Mouse (Mus musculus) MEL (cell line): Measurements from ENCODE around the gene Sphk2. TPM values are rescaled to one million over a fixed set of nuclear protein-coding genes. Genes with fewer than 3 reads are reported as not detected.

Experiments used
- DNase-seq: peaks from one replicate; pipeline ENCODE4 v3.0.0; 2011; ENCODE audit warnings: low read depth, low spot score
- H3K27ac ChIP-seq: 2 replicates; pipeline ENCODE4 v1.5.1; 2012; ENCODE audit warnings: low read depth, mild to moderate bottlenecking, control low read depth, low read length, moderate library complexity; ENCODE audit not compliant: control insufficient read depth
- H3K27me3 ChIP-seq, 2 experiments: fragments of 150-350 bp in 1 of 2; sonication (generic) in 1 of 2; 2 replicates each; pipeline ENCODE4 v1.6.1; 2012; ENCODE audit warnings: low read length in 2 of 2, mild to moderate bottlenecking in 2 of 2, improper control_type of control experiment in 1 of 2, moderate library complexity in 1 of 2; ENCODE audit not compliant: insufficient read depth in 2 of 2, control insufficient read depth in 1 of 2
- H3K36me3 ChIP-seq, 2 experiments: 2 replicates each; pipeline ENCODE4 v1.6.1; 2012 to 2014; ENCODE audit warnings: low read length in 2 of 2, improper control_type of control experiment in 1 of 2, inconsistent platforms in 1 of 2, mild to moderate bottlenecking in 1 of 2; ENCODE audit not compliant: insufficient read depth in 2 of 2, control insufficient read depth in 1 of 2
- H3K4me1 ChIP-seq, 2 experiments: fragments of 150-350 bp in 1 of 2; sonication (generic) in 1 of 2; 2 replicates each; pipeline ENCODE4 v1.6.1; 2012; ENCODE audit warnings: low read length in 2 of 2, improper control_type of control experiment in 1 of 2, mild to moderate bottlenecking in 1 of 2; ENCODE audit not compliant: insufficient read depth in 2 of 2, control insufficient read depth in 1 of 2
- H3K4me3 ChIP-seq, 2 experiments: fragments of 150-350 bp in 1 of 2; sonication (generic) in 1 of 2; 2 replicates each; pipeline ENCODE4 v1.5.1; 2012; ENCODE audit warnings: low read depth in 2 of 2, low read length in 2 of 2, mild to moderate bottlenecking in 2 of 2, moderate library complexity in 2 of 2, control low read depth in 1 of 2, improper control_type of control experiment in 1 of 2; ENCODE audit not compliant: control insufficient read depth in 1 of 2, insufficient read depth in 1 of 2
- H3K79me2 ChIP-seq: 2 replicates; pipeline ENCODE4 v1.6.1; 2012; ENCODE audit warnings: mild to moderate bottlenecking, low read length, moderate library complexity; ENCODE audit not compliant: control insufficient read depth, poor library complexity, insufficient read depth
- H3K9ac ChIP-seq: 2 replicates; pipeline ENCODE4 v1.6.1; 2012; ENCODE audit warnings: low read depth, mild to moderate bottlenecking, control low read depth, low read length, moderate library complexity; ENCODE audit not compliant: control insufficient read depth, poor library complexity, severe bottlenecking
- H3K9me3 ChIP-seq: fragments of 150-350 bp; sonication (generic); replicated peaks from 2 replicates; pipeline ENCODE4 v1.6.1; 2012; ENCODE audit warnings: mild to moderate bottlenecking, low read length, improper control_type of control experiment, moderate library complexity; ENCODE audit not compliant: insufficient read depth
- BHLHE40 ChIP-seq: IDR thresholded peaks from 2 replicates; pipeline ENCODE4 v1.6.1; 2012; ENCODE audit warnings: low read depth, mild to moderate bottlenecking, inconsistent platforms, low read length, improper control_type of control experiment, borderline replicate concordance
- CHD1 ChIP-seq: IDR thresholded peaks from 2 replicates; pipeline ENCODE4 v1.6.1; 2012; ENCODE audit warnings: low read depth, mild to moderate bottlenecking, inconsistent platforms, low read length, improper control_type of control experiment
- CHD2 ChIP-seq: IDR thresholded peaks from 2 replicates; pipeline ENCODE4 v1.6.1; 2011; ENCODE audit warnings: low read length, improper control_type of control experiment
- E2F4 ChIP-seq: IDR thresholded peaks from 2 replicates; pipeline ENCODE4 v1.6.1; 2011; ENCODE audit warnings: low read depth, low read length, improper control_type of control experiment, borderline replicate concordance
- ELF1 ChIP-seq: IDR thresholded peaks from 2 replicates; pipeline ENCODE4 v1.6.1; 2014; ENCODE audit warnings: low read depth, mild to moderate bottlenecking, inconsistent platforms, low read length, improper control_type of control experiment, moderate library complexity
- EP300 ChIP-seq, 2 experiments: IDR thresholded peaks; 2 replicates each; pipeline ENCODE4 v1.6.1; 2011; ENCODE audit warnings: improper control_type of control experiment in 2 of 2, low read length in 2 of 2, low read depth in 1 of 2, mild to moderate bottlenecking in 1 of 2
- GABPA ChIP-seq: IDR thresholded peaks from 2 replicates; pipeline ENCODE4 v1.6.1; 2012; ENCODE audit warnings: low read depth, mild to moderate bottlenecking, inconsistent platforms, low read length, improper control_type of control experiment, moderate library complexity
- GATA1 ChIP-seq: IDR thresholded peaks from 2 replicates; pipeline ENCODE4 v1.6.1; 2011; ENCODE audit warnings: low read depth, low read length, improper control_type of control experiment
- JUND ChIP-seq: IDR thresholded peaks from 2 replicates; pipeline ENCODE4 v1.6.1; 2011; ENCODE audit warnings: low read depth, mild to moderate bottlenecking, improper control_type of control experiment, low read length
- MAFK ChIP-seq: IDR thresholded peaks from 2 replicates; pipeline ENCODE4 v1.6.1; 2011; ENCODE audit warnings: low read depth, mild to moderate bottlenecking, low read length, improper control_type of control experiment, borderline replicate concordance
- MAX ChIP-seq: IDR thresholded peaks from 2 replicates; pipeline ENCODE4 v1.6.1; 2011; ENCODE audit warnings: low read length, improper control_type of control experiment
- MAZ ChIP-seq: IDR thresholded peaks from 2 replicates; pipeline ENCODE4 v1.6.1; 2012; ENCODE audit warnings: low read depth, mild to moderate bottlenecking, inconsistent platforms, low read length, improper control_type of control experiment
- MEF2A ChIP-seq: IDR thresholded peaks from 2 replicates; pipeline ENCODE4 v1.6.1; 2014; ENCODE audit warnings: low read depth, mild to moderate bottlenecking, inconsistent platforms, low read length, improper control_type of control experiment; ENCODE audit not compliant: poor library complexity, insufficient replicate concordance, severe bottlenecking; ENCODE audit errors: extremely low read depth
- MXI1 ChIP-seq: IDR thresholded peaks from 2 replicates; pipeline ENCODE4 v1.6.1; 2011; ENCODE audit warnings: mild to moderate bottlenecking, low read depth, low read length, improper control_type of control experiment
- MYB ChIP-seq: IDR thresholded peaks from 2 replicates; pipeline ENCODE4 v1.6.1; 2011; ENCODE audit warnings: mild to moderate bottlenecking, low read depth, low read length, improper control_type of control experiment
- MYC ChIP-seq: IDR thresholded peaks from 2 replicates; pipeline ENCODE4 v1.6.1; 2011; ENCODE audit warnings: low read depth, mild to moderate bottlenecking, low read length, improper control_type of control experiment, moderate library complexity
- NELFE ChIP-seq: IDR thresholded peaks from 2 replicates; pipeline ENCODE4 v1.6.1; 2011; ENCODE audit warnings: low read depth, low read length, improper control_type of control experiment
- NRF1 ChIP-seq: IDR thresholded peaks from 2 replicates; pipeline ENCODE4 v1.6.1; 2014; ENCODE audit warnings: low read depth, mild to moderate bottlenecking, inconsistent platforms, low read length, improper control_type of control experiment, moderate library complexity; ENCODE audit not compliant: poor library complexity, insufficient read depth, severe bottlenecking
- POLR2A ChIP-seq, 2 experiments: IDR thresholded peaks; 2 replicates each; pipeline ENCODE4 v1.6.1; 2011 to 2012; ENCODE audit warnings: low read length in 2 of 2, mild to moderate bottlenecking in 2 of 2, control low read depth in 1 of 2, improper control_type of control experiment in 1 of 2, low read depth in 1 of 2, moderate library complexity in 1 of 2; ENCODE audit not compliant: control insufficient read depth in 1 of 2, insufficient read depth in 1 of 2, poor library complexity in 1 of 2
- POLR2AphosphoS2 ChIP-seq: IDR thresholded peaks from 2 replicates; pipeline ENCODE4 v1.6.1; 2011; ENCODE audit warnings: low read length, improper control_type of control experiment
- POLR2AphosphoS5 ChIP-seq: IDR thresholded peaks from 2 replicates; pipeline ENCODE4 v1.6.1; 2012; ENCODE audit warnings: low read depth, borderline replicate concordance, mild to moderate bottlenecking, inconsistent platforms, low read length, moderate library complexity, mixed read lengths
- RAD21 ChIP-seq: IDR thresholded peaks from 2 replicates; pipeline ENCODE4 v1.6.1; 2011; ENCODE audit warnings: mild to moderate bottlenecking, low read depth, low read length, improper control_type of control experiment
- RCOR1 ChIP-seq: IDR thresholded peaks from 2 replicates; pipeline ENCODE4 v1.6.1; 2012; ENCODE audit warnings: low read depth, mild to moderate bottlenecking, inconsistent platforms, low read length, improper control_type of control experiment
- SIN3A ChIP-seq: IDR thresholded peaks from 2 replicates; pipeline ENCODE4 v1.6.1; 2012; ENCODE audit warnings: low read length, improper control_type of control experiment, inconsistent platforms
- SMC3 ChIP-seq: IDR thresholded peaks from 2 replicates; pipeline ENCODE4 v1.6.1; 2011; ENCODE audit warnings: low read depth, low read length, improper control_type of control experiment
- TAL1 ChIP-seq: IDR thresholded peaks from 2 replicates; pipeline ENCODE4 v1.6.1; 2012; ENCODE audit warnings: mild to moderate bottlenecking, inconsistent platforms, low read length, moderate library complexity, mixed read lengths
- TCF12 ChIP-seq: IDR thresholded peaks from 2 replicates; pipeline ENCODE4 v1.6.1; 2014; ENCODE audit warnings: low read depth, mild to moderate bottlenecking, inconsistent platforms, low read length, improper control_type of control experiment, moderate library complexity
- ZC3H11A ChIP-seq: IDR thresholded peaks from 2 replicates; pipeline ENCODE4 v1.6.1; 2012; ENCODE audit warnings: low read depth, mild to moderate bottlenecking, inconsistent platforms, low read length, improper control_type of control experiment
- ZMIZ1 ChIP-seq: IDR thresholded peaks from 2 replicates; pipeline ENCODE4 v1.6.1; 2012; ENCODE audit warnings: low read depth, mild to moderate bottlenecking, inconsistent platforms, low read length, improper control_type of control experiment, moderate library complexity
- polyA plus RNA-seq, 2 experiments: library from polyadenylated mRNA; stranded (reverse) in 1 of 2; unstranded in 1 of 2; fragments of >175 nt in 1 of 2; fragments of >200 nt in 1 of 2; gene quantifications; 2 replicates each; pipeline versions ENCODE4 v1.2.1 to v1.2.4; 2012; ENCODE audit warnings: low replicate concordance in 2 of 2, low read depth in 1 of 2; ENCODE audit not compliant: insufficient read length in 2 of 2, insufficient read depth in 1 of 2, missing spikeins in 1 of 2
- total RNA-seq: library from RNA; depleted of rRNA; stranded (reverse); fragments of 300-350 nt; gene quantifications from 2 replicates; pipeline ENCODE4 v1.2.3, GENCODE M21; 2012

Gene Sphk2
- total and polyA plus RNA-seq, 3 experiments = 21.0 to 40.2 TPM; not detected in 1

- Histone ChIP-seq H3K4me3 (peak overlapping the region; percentile 69 to 71), H3K4me1 (peaks cover 0 to 5% of the 10 kb centered on the region in 2 experiments; a peak in 1 of 4 replicates)
Observed at GRCm38 (mm10) chr7:45715741-45716459, 1.9 kb downstream of the Sphk2 start.

GRCm38 (mm10) chr7:45715090-45715708 is 2.6 kb downstream of the Sphk2 start, which contains the start of gene Rpl18:
Gene Rpl18, plus strand, starts transcription at chr7:45715457.
- Histone ChIP-seq H3K9ac (peak within 1 kb of the TSS; percentile 99), H3K9me3 (no peaks in the 10 kb centered on the region), H3K4me3 (peak within 1 kb of the TSS; percentile 71), H3K79me2 (peaks cover 48% of the 10 kb centered on the region), H3K4me1 (peaks cover 0 to 5% of the 10 kb centered on the region in 2 experiments; a peak in 1 of 4 replicates), H3K36me3 (peaks cover 0 to 2% of the 10 kb centered on the region in 2 experiments; a peak in 2 of 4 replicates), H3K27me3 (no peaks in the 10 kb centered on the region), H3K27ac (peak within 1 kb of the TSS; percentile 96)
- DNase-seq = peak; percentile 98
- TF ChIP-seq POLR2A (IDR thresholded peaks at IDR 0.05; ENCODE audit: control insufficient read depth in 1 of 2, insufficient read depth in 1 of 2, low read depth in 1 of 2, low read length in 2 of 2, poor library complexity in 1 of 2) (peak; percentile 58 to 68; a peak in 2 of 4 replicates), MYB (no peak), RAD21 (no peak), GATA1 (no peak), MAZ (peak; percentile 94; the same call in 1 of the 2 replicates), MYC (peak; percentile 74), MXI1 (peak; percentile 73), TCF12 (peak; percentile 35; the same call in 1 of the 2 replicates), E2F4 (no peak), POLR2AphosphoS2 (peak; percentile 90), SMC3 (no peak), JUND (no peak), SIN3A (peak; percentile 97), ZC3H11A (no peak), GABPA (0 out of 2 replicates have a peak, but pooled peaks have one; percentile 30), MAFK (no peak), CHD2 (peak; percentile 50; the same call in 1 of the 2 replicates), ELF1 (peak; percentile 52; the same call in 1 of the 2 replicates), TAL1 (no peak), NELFE (peak; percentile 47), ZMIZ1 (peak; percentile 40; the same call in 1 of the 2 replicates), RCOR1 (no peak), CHD1 (no peak), NRF1 (peak; percentile 52; the same call in 1 of the 2 replicates), POLR2AphosphoS5 (no peak), BHLHE40 (no peak), MEF2A (no peak), EP300 (IDR thresholded peaks at IDR 0.05; ENCODE audit: low read depth in 1 of 2, low read length in 2 of 2) (no peak)

More at GRCm38 (mm10) chr7:45715741-45716459, 1.9 kb downstream of the Sphk2 start:
- DNase-seq = peak; percentile 56
- Histone ChIP-seq H3K27ac (peak overlapping the region; percentile 96), H3K36me3 (peaks cover 2% of the 10 kb centered on the region in 2 experiments; a peak in 3 of 4 replicates), H3K27me3 (no peaks in the 10 kb centered on the region), H3K79me2 (peaks cover 48% of the 10 kb centered on the region), H3K9me3 (no peaks in the 10 kb centered on the region), H3K9ac (peak overlapping the region; percentile 99)
- TF ChIP-seq MAX (0 out of 2 replicates have a peak, but pooled peaks have one; percentile 19), MAZ (no peak)
